Mouse (Mus musculus) heart, adult 2 months (tissue): ENCODE data around the gene Map3k1. TPM values are rescaled to one million over a fixed set of nuclear protein-coding genes. Genes with fewer than 3 reads are reported as not detected.

Experiments
- DNase-seq, 2 experiments: peaks; one replicate each; pipeline ENCODE4 v3.0.0; 2021
- H3K27ac ChIP-seq: fragments of 200-600 bp; 2 replicates; pipeline ENCODE4 v1.8.1; 2022
- H3K27me3 ChIP-seq: fragments of 200-500 bp; 2 replicates; pipeline ENCODE4 v1.6.1; 2012; ENCODE audit warnings: mild to moderate bottlenecking, low read length, inconsistent platforms, mixed read lengths; ENCODE audit not compliant: control insufficient read depth, insufficient read depth
- H3K36me3 ChIP-seq: fragments of 200-500 bp; 2 replicates; pipeline ENCODE4 v1.6.1; 2012; ENCODE audit warnings: low read length, inconsistent platforms; ENCODE audit not compliant: control insufficient read depth, insufficient read depth
- H3K4me1 ChIP-seq: fragments of 200-500 bp; 2 replicates; pipeline ENCODE4 v1.6.1; 2011; ENCODE audit warnings: low read length; ENCODE audit not compliant: control insufficient read depth, insufficient read depth
- H3K4me3 ChIP-seq: fragments of 200-600 bp; 2 replicates; pipeline ENCODE4 v1.8.1; 2022
- H3K79me2 ChIP-seq: fragments of 200-500 bp; replicated peaks from 2 replicates; pipeline ENCODE4 v1.6.1; 2012; ENCODE audit warnings: mild to moderate bottlenecking, inconsistent platforms, low read length, moderate library complexity, mixed read lengths; ENCODE audit not compliant: control insufficient read depth, insufficient read depth
- H3K9ac ChIP-seq: fragments of 200-500 bp; 2 replicates; pipeline ENCODE4 v1.6.1; 2012; ENCODE audit warnings: low read depth, mild to moderate bottlenecking, control low read depth, inconsistent platforms, low read length, mixed read lengths
- CTCF ChIP-seq: fragments of 200-600 bp; IDR thresholded peaks from 2 replicates; pipeline ENCODE4 v1.8.1; 2022; ENCODE audit warnings: antibody characterized with exemption, mild to moderate bottlenecking, moderate library complexity
- EP300 ChIP-seq: fragments of 200-500 bp; IDR thresholded peaks from 2 replicates; pipeline ENCODE4 v1.6.1; 2011; ENCODE audit warnings: low read depth, low read length, control low read depth; ENCODE audit not compliant: insufficient read depth
- POLR2A ChIP-seq: fragments of 200-500 bp; IDR thresholded peaks from 2 replicates; pipeline ENCODE4 v1.6.1; 2011; ENCODE audit warnings: mild to moderate bottlenecking, low read depth, low read length, control low read depth; ENCODE audit not compliant: insufficient read depth
- WGBS: fragments of 180-500 bp; shearing (Covaris S2); methylation state at CpG from one replicate; pipeline ENCODE4 v1.1.7; 2018; 5-methylcytosine and 5-hydroxymethylcytosine counted together
- intact Hi-C: fragments of 180-260 bp; cut with DNase I; formaldehyde crosslinking; loops from one replicate; pipeline ENCODE4 v1.15.1; 2025
- polyA plus RNA-seq: library from polyadenylated mRNA; depleted of rRNA; stranded (reverse); fragments of >200 nt; gene quantifications from 2 replicates; pipeline ENCODE4 v1.2.3, GENCODE M21; 2012
- total RNA-seq, 2 experiments: library from RNA; stranded (reverse); gene quantifications; 2 replicates each; pipeline ENCODE4 v1.2.3; 2021

Gene Map3k1
- total and polyA plus RNA-seq, 3 experiments: 10.7 to 24.6 (median 15.2) TPM

GRCm38 (mm10) chr13:111807596-111808386, 1.0 kb downstream of the Map3k1 start:
- DNase-seq: peak; percentile 72 to 73
- under 1% methylated on average over 72 of the region's 79 CpGs for WGBS
- no peak for TF ChIP-seq EP300
- TF ChIP-seq POLR2A: no peak
- TF ChIP-seq CTCF: no peak
- peak overlapping the region; percentile 96 for H3K27ac ChIP-seq
- H3K79me2 ChIP-seq: peaks cover 4% of the 10 kb centered on the region
- peak overlapping the region; percentile 100 for H3K9ac ChIP-seq
- H3K36me3 ChIP-seq: peaks cover 9% of the 10 kb centered on the region
- no peaks in the 10 kb centered on the region for H3K27me3 ChIP-seq
- H3K4me3 ChIP-seq: peak overlapping the region; percentile 92
- intact Hi-C loops: loop anchor here (1.0 to 10.0 kb wide), 6 partner anchors 19 to 657 kb away; partner anchors contain the start of gene Il6st
- H3K4me1 ChIP-seq: peaks cover 15% of the 10 kb centered on the region

GRCm38 (mm10) chr13:111807105-111807595, 1.6 kb downstream of the Map3k1 start:
- peak overlapping the region; percentile 96 for H3K27ac ChIP-seq
- DNase-seq: peak; percentile 55 to 63
- peaks cover 19% of the 10 kb centered on the region for H3K4me1 ChIP-seq
- intact Hi-C loops: loop anchor here (2.0 to 10.0 kb wide), 4 partner anchors 18 to 658 kb away; partner anchors contain the start of gene Il6st
- TF ChIP-seq EP300 (no peak), POLR2A (0 out of 2 replicates have a peak, but pooled peaks have one; percentile 28), CTCF (peak; percentile 43)
- peaks cover 4% of the 10 kb centered on the region for H3K79me2 ChIP-seq
- H3K9ac ChIP-seq: peak overlapping the region; percentile 73
- peak overlapping the region; percentile 92 for H3K4me3 ChIP-seq
- no peaks in the 10 kb centered on the region for H3K27me3 ChIP-seq
- H3K36me3 ChIP-seq: peaks cover 9% of the 10 kb centered on the region
- under 1% methylated on average over 11 of the region's 11 CpGs for WGBS

GRCm38 (mm10) chr13:111805738-111806722, 2.8 kb downstream of the Map3k1 start:
- intact Hi-C loops: loop anchor here (2.0 to 10.0 kb wide), 4 partner anchors 17 to 659 kb away; partner anchors contain the start of gene Il6st
- 20% methylated on average over 15 of the region's 15 CpGs for WGBS
- H3K4me3 ChIP-seq: peak overlapping the region; percentile 28
- H3K79me2 ChIP-seq: peaks cover 4% of the 10 kb centered on the region
- no peak overlapping the region for H3K9ac ChIP-seq
- DNase-seq: no peak
- H3K36me3 ChIP-seq: peaks cover 9% of the 10 kb centered on the region
- TF ChIP-seq EP300: no peak
- peak; percentile 65 for TF ChIP-seq CTCF
- TF ChIP-seq POLR2A: no peak
- H3K27me3 ChIP-seq: no peaks in the 10 kb centered on the region
- peaks cover 27% of the 10 kb centered on the region for H3K4me1 ChIP-seq
- peak overlapping the region; percentile 67 for H3K27ac ChIP-seq

- no peak for DNase-seq
- Histone ChIP-seq H3K4me3 (no peak overlapping the region), H3K27ac (peak overlapping the region; percentile 67), H3K27me3 (no peaks in the 10 kb centered on the region), H3K36me3 (peaks cover 9% of the 10 kb centered on the region), H3K79me2 (peaks cover 6% of the 10 kb centered on the region), H3K4me1 (peaks cover 30% of the 10 kb centered on the region), H3K9ac (peak overlapping the region; percentile 9; the same call in 1 of the 2 replicates)
- intact Hi-C loops: loop anchor here (5.0 to 10.0 kb wide), 4 partner anchors 118 to 660 kb away; partner anchors contain the start of gene Il6st
- TF ChIP-seq EP300: no peak
- TF ChIP-seq POLR2A: no peak
- no peak for TF ChIP-seq CTCF
- 15% methylated on average over 10 of the region's 10 CpGs for WGBS
Measured at GRCm38 (mm10) chr13:111804951-111805673, 3.7 kb downstream of the Map3k1 start.

- Histone ChIP-seq H3K79me2 (peaks cover 6% of the 10 kb centered on the region), H3K4me3 (no peak overlapping the region), H3K27ac (no peak overlapping the region), H3K9ac (no peak overlapping the region), H3K36me3 (peaks cover 9% of the 10 kb centered on the region), H3K4me1 (peaks cover 30% of the 10 kb centered on the region), H3K27me3 (no peaks in the 10 kb centered on the region)
- WGBS: 27% methylated on average over 8 of the region's 8 CpGs
- TF ChIP-seq CTCF: no peak
- no peak for DNase-seq
- intact Hi-C loops: loop anchor here (5.0 to 10.0 kb wide), 2 partner anchors 117 to 661 kb away; partner anchors contain the start of gene Il6st
Measured at GRCm38 (mm10) chr13:111804189-111804588, 4.6 kb downstream of the Map3k1 start.
